Mouse (Mus musculus): ENCODE measurements around the gene Sgip1.
A peak's percentile ranks its signal among the peaks of the same experiment; 100 is the strongest.

Sgip1 gene

GRCm38 (mm10) chr4:102900166-102900565 lies 159.1 kb downstream of the Sgip1 start:
- no peak for DNase-seq

DNA sequence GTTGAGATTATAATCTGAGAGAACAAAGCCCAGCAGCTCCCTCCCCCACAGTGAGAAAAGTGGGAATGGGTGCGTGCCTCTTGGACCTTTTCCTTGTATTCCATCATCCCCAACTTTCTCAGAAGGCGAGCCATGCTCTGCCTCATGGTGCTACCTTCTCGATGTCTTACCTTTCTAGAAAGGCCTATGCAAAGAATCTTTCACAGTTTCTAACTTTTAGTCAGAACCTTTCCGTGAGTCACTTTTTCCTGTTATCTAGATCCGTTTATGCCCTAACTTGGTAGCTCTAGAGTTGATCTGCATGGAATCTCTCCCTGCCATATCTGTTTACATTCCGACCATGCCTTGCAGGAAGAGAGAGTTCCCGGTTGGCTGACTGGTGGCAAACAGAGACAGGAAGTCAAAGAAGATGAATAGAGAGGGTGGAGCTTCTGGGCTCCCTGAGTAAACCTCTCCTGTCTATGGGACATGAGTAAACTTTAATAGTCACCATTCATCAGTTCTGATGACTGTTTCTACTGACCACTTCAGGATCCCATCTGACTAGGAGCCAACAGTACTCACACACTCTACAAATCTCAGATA lies 166.8 kb downstream of the Sgip1 start:
- no peak for DNase-seq

GRCm38 (mm10) chr4:102910191-102910590 lies 169.1 kb downstream of the Sgip1 start:
- DNase-seq: no peak

DNA sequence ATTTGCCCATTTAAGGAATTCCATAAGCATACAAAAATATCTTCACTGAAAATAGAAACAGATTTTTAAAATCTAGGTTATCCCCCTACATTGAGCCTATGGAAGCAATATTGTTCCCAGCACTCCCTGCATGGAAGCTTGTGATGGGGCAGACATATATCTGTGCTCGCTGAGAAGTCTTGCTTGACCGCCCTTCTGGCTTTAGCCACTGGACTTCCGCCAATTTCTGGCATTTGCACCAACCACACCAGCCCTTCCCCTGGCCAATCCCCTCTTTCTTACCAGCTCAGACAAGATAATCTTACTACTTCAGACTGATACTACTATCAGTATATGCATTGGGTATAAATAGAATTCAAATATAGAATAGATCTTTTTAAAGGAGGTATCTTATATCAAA lies 172.1 kb downstream of the Sgip1 start:
- peak; percentile 7 for DNase-seq

DNA sequence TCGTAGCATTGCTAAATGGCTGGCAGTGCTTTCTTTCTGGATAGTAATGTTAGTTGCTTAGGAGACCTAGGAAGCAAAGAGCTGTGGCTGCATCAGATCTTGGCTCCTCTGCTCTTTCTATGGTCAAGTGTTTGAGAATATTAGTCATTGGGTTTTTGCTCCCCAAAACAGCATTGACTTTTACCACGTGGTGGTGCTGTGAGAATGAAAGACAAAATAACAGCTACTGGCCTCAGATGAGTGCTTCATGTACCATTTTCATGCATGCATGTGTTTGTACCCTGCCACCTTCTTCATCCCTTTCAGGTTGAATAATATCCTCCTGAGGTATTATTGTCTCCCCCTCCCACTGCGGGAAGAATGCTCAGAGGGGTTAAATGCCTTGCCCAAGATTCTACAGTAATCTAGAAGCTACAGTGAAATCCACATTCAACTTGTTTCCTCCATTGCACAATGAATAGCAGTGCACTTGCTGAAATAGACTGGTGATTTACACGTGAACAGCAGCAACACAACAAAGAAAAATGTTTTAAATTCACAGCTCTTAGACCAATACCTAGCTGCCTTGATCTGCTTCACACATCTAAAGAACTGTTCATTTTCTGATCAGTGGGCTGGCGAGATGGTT lies 172.7 kb downstream of the Sgip1 start:
- DNase-seq: no peak

- no peak for DNase-seq
Measured at GRCm38 (mm10) chr4:102918191-102918590, 177.1 kb downstream of the Sgip1 start.

GRCm38 (mm10) chr4:102929491-102929890 lies 188.4 kb downstream of the Sgip1 start:
- DNase-seq: peak; percentile 18

DNA sequence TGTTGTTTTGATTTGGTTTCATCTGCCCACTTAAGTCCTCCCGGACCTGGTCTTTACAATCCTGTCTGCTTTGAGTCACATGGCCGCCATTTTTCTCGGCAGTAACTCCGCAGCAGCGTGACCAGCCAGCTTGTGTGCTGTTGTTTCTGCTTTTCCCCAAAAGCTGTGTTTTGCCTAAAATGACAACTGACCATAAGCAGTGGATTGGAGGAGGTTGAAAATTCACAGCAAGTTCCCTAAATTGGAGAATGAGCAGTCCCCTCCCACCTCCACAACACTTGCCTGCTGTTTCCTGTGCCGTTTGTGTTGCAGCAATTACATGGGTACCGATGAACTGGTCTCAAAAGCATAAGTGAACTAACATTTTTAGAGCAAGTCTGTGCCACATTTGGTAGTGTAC lies 189.6 kb downstream of the Sgip1 start:
- no peak for DNase-seq

GRCm38 (mm10) chr4:102940266-102940665 lies 199.2 kb downstream of the Sgip1 start:
- no peak for DNase-seq

DNA sequence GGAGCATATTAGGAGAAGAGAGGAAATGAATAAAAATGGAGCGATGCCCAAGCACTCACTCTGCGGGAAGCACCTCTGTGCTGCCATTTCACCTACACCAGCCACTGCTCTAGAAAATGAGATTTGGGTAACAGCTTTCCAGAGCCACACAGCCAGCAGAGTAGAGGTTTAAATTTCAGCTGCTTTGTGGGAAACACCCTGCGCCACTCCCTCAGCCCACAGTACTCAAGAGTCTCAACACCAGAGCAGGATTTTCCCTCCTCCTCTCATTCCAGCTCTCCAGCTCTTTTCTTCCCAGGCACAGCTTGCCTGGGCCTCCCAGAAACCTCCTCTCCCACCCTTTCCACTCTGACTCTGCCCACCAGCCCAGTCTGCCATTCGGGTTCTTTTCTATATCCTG lies 199.6 kb downstream of the Sgip1 start:
- no peak for DNase-seq

GRCm38 (mm10) chr4:102944325-102944724 lies 203.2 kb downstream of the Sgip1 start:
- DNase-seq: no peak

GRCm38 (mm10) chr4:102952476-102952875 lies 211.4 kb downstream of the Sgip1 start:
- no peak for DNase-seq

GRCm38 (mm10) chr4:102955294-102955956 lies 214.3 kb downstream of the Sgip1 start:
- DNase-seq: no peak

GRCm38 (mm10) chr4:102959409-102959808 lies 218.3 kb downstream of the Sgip1 start:
- no peak for DNase-seq

DNA sequence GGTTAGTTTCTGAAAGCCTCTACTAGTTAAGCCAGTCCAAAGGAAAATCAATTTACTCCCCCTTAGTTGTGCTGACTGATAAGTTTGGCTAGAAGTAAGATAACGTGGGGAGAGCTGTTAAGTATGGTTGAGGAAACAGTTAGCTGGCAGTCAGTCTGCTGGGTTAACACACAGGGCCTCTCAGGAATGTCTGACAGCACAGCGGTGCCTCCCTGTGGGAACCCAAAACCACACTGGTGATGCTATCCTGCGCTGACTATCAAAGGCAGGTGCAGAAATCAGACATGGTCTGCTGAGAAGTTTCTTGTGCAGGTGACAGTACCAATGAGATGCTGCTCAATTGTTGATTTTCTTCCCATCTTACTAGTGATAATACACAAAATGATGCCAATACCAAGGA lies 223.1 kb downstream of the Sgip1 start:
- no peak for DNase-seq

GRCm38 (mm10) chr4:102967811-102968210 lies 226.7 kb downstream of the Sgip1 start:
- DNase-seq: no peak

- no peak for DNase-seq
Measured at GRCm38 (mm10) chr4:102969599-102969998, 228.5 kb downstream of the Sgip1 start.

DNA sequence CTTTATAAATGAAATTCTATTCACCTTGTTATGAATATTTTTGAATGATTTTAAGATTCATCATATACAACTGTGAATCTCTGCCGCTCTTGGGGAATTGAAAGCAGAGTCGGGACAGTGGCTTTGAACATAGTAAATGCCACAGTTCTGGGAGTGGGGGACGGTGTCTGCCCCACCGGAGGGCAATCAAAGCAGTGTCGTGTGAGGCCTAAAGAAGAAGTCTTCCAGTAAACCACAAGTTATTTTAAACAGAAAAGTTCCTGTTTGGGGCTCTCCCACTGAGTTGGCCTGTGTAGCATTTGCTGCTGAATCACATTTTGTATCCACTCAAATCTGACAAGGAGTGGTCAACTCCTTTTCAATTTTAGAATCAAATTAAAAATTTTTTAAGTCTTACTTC lies 230.1 kb downstream of the Sgip1 start:
- DNase-seq: no peak

- DNase-seq: no peak
Measured at GRCm38 (mm10) chr4:102972071-102972470, 231.0 kb downstream of the Sgip1 start.

DNA sequence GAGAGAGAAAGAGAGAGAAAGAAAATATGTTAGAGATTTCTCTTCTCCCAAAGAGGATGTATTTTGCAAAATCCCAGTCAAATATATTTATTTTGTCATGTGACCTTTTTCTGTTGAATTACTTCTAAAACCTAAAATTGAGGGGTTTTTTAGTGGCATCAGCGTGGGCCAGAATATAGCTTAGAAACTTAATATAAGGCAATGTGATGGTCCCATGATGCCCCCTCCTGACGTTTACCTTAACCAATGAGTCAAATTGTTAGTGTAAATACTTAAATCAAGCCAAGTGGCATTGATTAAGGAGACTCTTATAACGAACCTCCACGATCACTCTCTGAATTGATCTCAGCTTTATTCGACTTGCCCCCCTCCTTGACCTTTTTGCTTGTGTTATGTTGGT lies 233.1 kb downstream of the Sgip1 start:
- no peak for DNase-seq

GRCm38 (mm10) chr4:102976290-102977275 lies 235.5 kb downstream of the Sgip1 start:
- no peak for DNase-seq

DNA sequence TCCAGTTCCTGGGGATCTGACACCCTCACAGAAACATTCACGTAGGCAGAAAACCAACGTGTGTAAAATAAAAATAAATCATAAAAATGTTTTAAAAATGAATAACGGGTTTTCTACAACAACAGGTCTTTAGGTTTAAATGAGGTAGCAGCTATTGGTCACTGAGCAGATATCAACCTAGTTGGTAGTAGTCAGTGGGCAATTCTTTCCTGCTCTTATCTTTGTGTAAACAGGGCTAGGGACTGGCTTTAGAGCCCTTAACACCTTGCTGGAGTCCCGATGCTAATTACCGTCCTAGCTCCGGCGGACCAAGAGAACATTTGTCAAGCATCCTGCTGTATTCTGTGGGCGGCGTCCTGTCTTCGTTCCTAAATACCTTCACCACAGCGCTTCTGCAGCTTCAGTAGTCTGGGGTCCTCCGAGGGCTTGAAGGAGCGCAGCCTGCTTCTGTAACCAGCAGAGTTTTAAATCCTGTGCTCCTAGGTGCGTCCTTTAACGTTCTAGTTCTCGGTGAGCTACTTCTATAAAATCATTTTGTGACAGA lies 236.8 kb downstream of the Sgip1 start:
- DNase-seq: no peak

DNA sequence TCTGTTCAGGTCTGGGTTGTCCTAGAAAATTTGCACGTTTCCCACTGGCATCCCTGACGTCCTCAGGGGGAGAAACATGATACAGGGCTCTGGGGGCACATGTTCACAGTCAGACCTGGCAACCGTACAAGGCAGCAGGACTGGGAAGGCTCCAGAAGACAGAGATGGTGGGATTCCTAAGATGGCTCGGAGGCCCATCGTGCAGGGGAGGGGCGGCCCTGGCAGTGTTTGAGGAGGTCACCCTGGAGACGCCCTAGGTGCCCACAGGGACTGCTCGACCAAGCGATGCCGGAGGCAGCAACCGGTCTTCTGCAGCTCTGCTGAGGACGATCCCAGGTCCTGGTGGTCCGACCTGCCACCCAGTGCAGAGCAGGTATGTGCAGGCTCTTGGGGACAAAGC lies 237.3 kb downstream of the Sgip1 start, which contains the start of gene Tctex1d1:
Gene Tctex1d1 (plus strand): TSS at position 167 of the 400 bp plus-strand sequence.
- DNase-seq: peak; percentile 10

Measured in cerebellum, adult 9-11 months (tissue).